Mouse (Mus musculus): ENCODE measurements at regions not wholly inside any gene's neighbourhood (a gene's known extent, or its start where the extent isn't known, plus 50 kb on each side); places are given as distances from the start of the nearest gene placed in this dataset.
A peak's percentile ranks its signal among the peaks of the same experiment; 100 is the strongest.

GRCm38 (mm10) chr1:152258258-152258657 lies 128.2 kb downstream of the Tsen15 start:
- 83% methylated on average over 12 of the region's 12 CpGs for WGBS
- Histone ChIP-seq H3K27me3 (ENCODE audit: control insufficient read depth, insufficient read depth, low read length) (no peaks in the 10 kb centered on the region), H3K4me3 (ENCODE audit: insufficient read depth, low read depth, low read length) (no peak overlapping the region), H3K4me1 (ENCODE audit: control insufficient read depth, insufficient read depth, low read length) (no peaks in the 10 kb centered on the region), H3K27ac (replicated peaks; ENCODE audit: insufficient read depth, low read depth, low read length) (no peak overlapping the region), H3K9ac (ENCODE audit: low read depth, low read length) (no peak overlapping the region), H3K79me2 (ENCODE audit: control insufficient read depth, insufficient read depth, low read length) (no peaks in the 10 kb centered on the region), H3K36me3 (ENCODE audit: control insufficient read depth, insufficient read depth, low read length) (no peaks in the 10 kb centered on the region)
- no peak for TF ChIP-seq CTCF (IDR thresholded peaks at IDR 0.05; ENCODE audit: low read depth, low read length)
- no peak for TF ChIP-seq POLR2A (IDR thresholded peaks at IDR 0.05; ENCODE audit: extremely low read depth, insufficient read depth, low read length)
- no peak for DNase-seq (ENCODE audit: extremely low read depth, low read depth, low spot score)

- Histone ChIP-seq H3K36me3 (ENCODE audit: control insufficient read depth, insufficient read depth, low read length) (no peaks in the 10 kb centered on the region), H3K4me3 (ENCODE audit: insufficient read depth, low read depth, low read length) (no peak overlapping the region), H3K27me3 (ENCODE audit: control insufficient read depth, insufficient read depth, low read length) (no peaks in the 10 kb centered on the region), H3K79me2 (ENCODE audit: control insufficient read depth, insufficient read depth, low read length) (no peaks in the 10 kb centered on the region), H3K27ac (replicated peaks; ENCODE audit: insufficient read depth, low read depth, low read length) (no peak overlapping the region), H3K4me1 (ENCODE audit: control insufficient read depth, insufficient read depth, low read length) (no peaks in the 10 kb centered on the region), H3K9ac (ENCODE audit: low read depth, low read length) (no peak overlapping the region)
- no peak for DNase-seq (ENCODE audit: extremely low read depth, low read depth, low spot score)
- 86% methylated on average over 4 of the region's 4 CpGs for WGBS
- TF ChIP-seq CTCF (IDR thresholded peaks at IDR 0.05; ENCODE audit: low read depth, low read length) (no peak), POLR2A (IDR thresholded peaks at IDR 0.05; ENCODE audit: extremely low read depth, insufficient read depth, low read length) (no peak)
Measured at GRCm38 (mm10) chr1:152253906-152254305, 132.6 kb downstream of the Tsen15 start.

GRCm38 (mm10) chr1:152253486-152253885 lies 133.0 kb downstream of the Tsen15 start:
- H3K27me3 ChIP-seq (ENCODE audit: control insufficient read depth, insufficient read depth, low read length): no peaks in the 10 kb centered on the region
- no peaks in the 10 kb centered on the region for H3K36me3 ChIP-seq (ENCODE audit: control insufficient read depth, insufficient read depth, low read length)
- H3K27ac ChIP-seq (replicated peaks; ENCODE audit: insufficient read depth, low read depth, low read length): no peak overlapping the region
- no peaks in the 10 kb centered on the region for H3K4me1 ChIP-seq (ENCODE audit: control insufficient read depth, insufficient read depth, low read length)
- H3K79me2 ChIP-seq (ENCODE audit: control insufficient read depth, insufficient read depth, low read length): no peaks in the 10 kb centered on the region
- TF ChIP-seq POLR2A (IDR thresholded peaks at IDR 0.05; ENCODE audit: extremely low read depth, insufficient read depth, low read length): no peak
- TF ChIP-seq CTCF (IDR thresholded peaks at IDR 0.05; ENCODE audit: low read depth, low read length): no peak
- H3K4me3 ChIP-seq (ENCODE audit: insufficient read depth, low read depth, low read length): no peak overlapping the region
- H3K9ac ChIP-seq (ENCODE audit: low read depth, low read length): no peak overlapping the region
- DNase-seq (ENCODE audit: extremely low read depth, low read depth, low spot score): no peak
- 73% methylated on average over 4 of the region's 4 CpGs for WGBS

- 80% methylated on average over 9 of the region's 9 CpGs for WGBS
- Histone ChIP-seq H3K9ac (ENCODE audit: low read depth, low read length) (no peak overlapping the region), H3K36me3 (ENCODE audit: control insufficient read depth, insufficient read depth, low read length) (no peaks in the 10 kb centered on the region), H3K79me2 (ENCODE audit: control insufficient read depth, insufficient read depth, low read length) (no peaks in the 10 kb centered on the region), H3K27me3 (ENCODE audit: control insufficient read depth, insufficient read depth, low read length) (no peaks in the 10 kb centered on the region), H3K4me1 (ENCODE audit: control insufficient read depth, insufficient read depth, low read length) (no peaks in the 10 kb centered on the region), H3K4me3 (ENCODE audit: insufficient read depth, low read depth, low read length) (no peak overlapping the region), H3K27ac (replicated peaks; ENCODE audit: insufficient read depth, low read depth, low read length) (no peak overlapping the region)
- TF ChIP-seq POLR2A (IDR thresholded peaks at IDR 0.05; ENCODE audit: extremely low read depth, insufficient read depth, low read length): no peak
- TF ChIP-seq CTCF (IDR thresholded peaks at IDR 0.05; ENCODE audit: low read depth, low read length): no peak
- no peak for DNase-seq (ENCODE audit: extremely low read depth, low read depth, low spot score)
Measured at GRCm38 (mm10) chr1:152252658-152253267, 133.7 kb downstream of the Tsen15 start.

GRCm38 (mm10) chr1:152241026-152241425 lies 145.5 kb downstream of the Tsen15 start:
- H3K4me1 ChIP-seq (ENCODE audit: control insufficient read depth, insufficient read depth, low read length): no peaks in the 10 kb centered on the region
- no peak overlapping the region for H3K4me3 ChIP-seq (ENCODE audit: insufficient read depth, low read depth, low read length)
- no peaks in the 10 kb centered on the region for H3K79me2 ChIP-seq (ENCODE audit: control insufficient read depth, insufficient read depth, low read length)
- 83% methylated on average over 9 of the region's 9 CpGs for WGBS
- TF ChIP-seq CTCF (IDR thresholded peaks at IDR 0.05; ENCODE audit: low read depth, low read length): no peak
- TF ChIP-seq POLR2A (IDR thresholded peaks at IDR 0.05; ENCODE audit: extremely low read depth, insufficient read depth, low read length): no peak
- no peak for DNase-seq (ENCODE audit: extremely low read depth, low read depth, low spot score)
- H3K27ac ChIP-seq (replicated peaks; ENCODE audit: insufficient read depth, low read depth, low read length): no peak overlapping the region
- H3K9ac ChIP-seq (ENCODE audit: low read depth, low read length): no peak overlapping the region
- H3K27me3 ChIP-seq (ENCODE audit: control insufficient read depth, insufficient read depth, low read length): no peaks in the 10 kb centered on the region
- H3K36me3 ChIP-seq (ENCODE audit: control insufficient read depth, insufficient read depth, low read length): no peaks in the 10 kb centered on the region

GRCm38 (mm10) chr1:152239376-152239775 lies 147.1 kb downstream of the Tsen15 start:
- Histone ChIP-seq H3K27me3 (ENCODE audit: control insufficient read depth, insufficient read depth, low read length) (no peaks in the 10 kb centered on the region), H3K27ac (replicated peaks; ENCODE audit: insufficient read depth, low read depth, low read length) (no peak overlapping the region), H3K4me1 (ENCODE audit: control insufficient read depth, insufficient read depth, low read length) (no peaks in the 10 kb centered on the region), H3K79me2 (ENCODE audit: control insufficient read depth, insufficient read depth, low read length) (no peaks in the 10 kb centered on the region), H3K9ac (ENCODE audit: low read depth, low read length) (no peak overlapping the region), H3K36me3 (ENCODE audit: control insufficient read depth, insufficient read depth, low read length) (no peaks in the 10 kb centered on the region), H3K4me3 (ENCODE audit: insufficient read depth, low read depth, low read length) (no peak overlapping the region)
- peak; percentile 8 for DNase-seq (ENCODE audit: extremely low read depth, low read depth, low spot score)
- TF ChIP-seq CTCF (IDR thresholded peaks at IDR 0.05; ENCODE audit: low read depth, low read length) (no peak), POLR2A (IDR thresholded peaks at IDR 0.05; ENCODE audit: extremely low read depth, insufficient read depth, low read length) (no peak)
- 70% methylated on average over 6 of the region's 6 CpGs for WGBS

All from liver, adult 2 months (tissue).